Mouse (Mus musculus) embryonic facial prominence, embryonic 15.5 days (tissue): ENCODE measurements around the gene Prrc2b. TPM values are rescaled to one million over a fixed set of nuclear protein-coding genes. Genes with fewer than 3 reads are reported as not detected.

Source experiments
- ATAC-seq: fragments of 200-750 bp; cut with Nextera tagmentation; 2 replicates; pipeline ENCODE4 v1.8.0; 2017; ENCODE audit warnings: low read depth, moderate TSS enrichment; ENCODE audit not compliant: insufficient number of reproducible peaks, low FRiP score, low TSS enrichment
- H3K27ac ChIP-seq: fragments of 300-500 bp; sonication (generic); replicated peaks from 2 replicates; pipeline ENCODE4 v1.5.1; 2015; ENCODE audit warnings: mild to moderate bottlenecking, inconsistent platforms
- H3K27me3 ChIP-seq: fragments of 300-500 bp; sonication (generic); 2 replicates; pipeline ENCODE4 v1.6.1; 2015; ENCODE audit warnings: inconsistent platforms
- H3K36me3 ChIP-seq: fragments of 300-500 bp; sonication (generic); 2 replicates; pipeline ENCODE4 v1.6.1; 2015; ENCODE audit warnings: mild to moderate bottlenecking, inconsistent platforms
- H3K4me1 ChIP-seq: fragments of 300-500 bp; sonication (generic); 2 replicates; pipeline ENCODE4 v1.6.1; 2015; ENCODE audit warnings: inconsistent platforms
- H3K4me2 ChIP-seq: fragments of 300-500 bp; sonication (generic); replicated peaks from 2 replicates; pipeline ENCODE4 v1.6.1; 2015; ENCODE audit warnings: mild to moderate bottlenecking, inconsistent platforms
- H3K4me3 ChIP-seq: fragments of 300-500 bp; sonication (generic); replicated peaks from 2 replicates; pipeline ENCODE4 v1.5.1; 2015; ENCODE audit warnings: mild to moderate bottlenecking, inconsistent platforms
- H3K9ac ChIP-seq: fragments of 300-500 bp; sonication (generic); 2 replicates; pipeline ENCODE4 v1.6.1; 2015; ENCODE audit warnings: inconsistent platforms
- H3K9me3 ChIP-seq: fragments of 300-500 bp; sonication (generic); replicated peaks from 2 replicates; pipeline ENCODE4 v1.6.1; 2016; ENCODE audit warnings: inconsistent platforms
- WGBS: fragments of 180-500 bp; shearing (Covaris S2); methylation state at CpG from one replicate; pipeline ENCODE4 v1.1.7; 2015; 5-methylcytosine and 5-hydroxymethylcytosine counted together
- polyA plus RNA-seq: library from polyadenylated mRNA; unstranded; fragments of >200 nt; fragmentation: Nextera tagmentation; extraction: Ambion mirVana; gene quantifications from 2 replicates; pipeline ENCODE4 v1.2.1, GENCODE M21; 2015

Gene Prrc2b
- polyA plus RNA-seq, 1 experiment from 2014 or later = 56.2 TPM

DNA sequence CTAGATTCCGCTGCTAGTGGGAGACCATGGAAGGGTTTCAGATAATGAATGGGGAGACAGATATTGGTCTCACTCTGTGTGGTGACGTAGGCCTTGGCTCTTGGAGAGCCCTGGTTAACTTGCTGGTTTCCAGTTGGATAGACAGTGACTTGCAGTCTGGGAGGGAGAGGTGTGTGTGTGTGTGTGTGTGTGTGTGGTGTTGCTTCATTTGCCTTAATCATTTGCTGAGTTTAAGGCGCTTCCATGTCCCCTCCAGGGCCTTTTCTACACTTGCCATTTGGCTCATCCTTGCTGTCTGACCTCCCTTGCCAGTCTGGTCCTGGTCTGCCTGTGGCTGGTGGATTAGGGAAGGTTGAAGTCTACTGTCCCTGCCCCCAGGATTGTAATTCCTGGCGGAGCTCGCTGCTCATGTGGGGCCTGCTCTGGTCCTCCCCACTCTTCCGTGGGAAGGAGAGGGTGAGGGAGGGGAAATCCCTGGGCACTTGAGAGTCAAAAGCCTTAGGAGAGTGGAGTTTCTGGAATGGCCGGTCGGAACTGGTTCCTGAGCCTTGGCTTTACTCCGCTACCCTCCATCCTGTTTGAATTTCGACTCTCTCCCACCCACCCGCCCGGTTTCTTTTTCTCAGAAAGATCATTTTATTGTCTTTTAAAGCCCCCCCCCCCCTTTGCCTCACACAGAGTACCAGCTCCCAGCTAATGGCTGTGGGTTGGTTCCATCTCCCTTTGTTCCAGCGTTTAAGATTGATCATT is 2.3 kb downstream of the Prrc2b start:
- 5% methylated on average over 13 of the region's 13 CpGs for WGBS
- ATAC-seq = no peak
- Histone ChIP-seq H3K9me3 (no peaks in the 10 kb centered on the region), H3K9ac (peak overlapping the region; percentile 98), H3K4me1 (peaks cover 70% of the 10 kb centered on the region), H3K36me3 (no peaks in the 10 kb centered on the region), H3K4me3 (peak overlapping the region; percentile 77), H3K27me3 (no peaks in the 10 kb centered on the region), H3K27ac (peak overlapping the region; percentile 99), H3K4me2 (peak overlapping the region; percentile 80)

DNA sequence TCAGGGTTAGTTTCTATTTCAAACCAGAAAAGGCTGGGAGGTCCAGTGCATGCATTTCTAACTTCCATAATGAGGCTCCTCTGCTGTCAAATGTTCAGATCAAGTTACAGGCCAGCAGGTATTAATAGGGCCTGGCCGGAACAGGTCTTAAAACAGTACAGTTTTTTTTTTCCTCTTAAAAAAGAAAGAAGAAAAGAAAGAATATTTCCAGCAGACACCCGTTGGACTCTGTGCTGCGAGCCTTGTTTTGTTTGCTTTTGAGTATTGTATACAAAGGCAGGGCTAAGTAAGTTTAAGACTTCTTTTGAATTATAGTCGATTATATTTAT is 2.9 kb downstream of the Prrc2b start:
- WGBS = 18% methylated on average over 4 of the region's 4 CpGs
- peak overlapping the region; percentile 80 for H3K4me2 ChIP-seq
- ATAC-seq = no peak
- no peaks in the 10 kb centered on the region for H3K9me3 ChIP-seq
- H3K27me3 ChIP-seq = no peaks in the 10 kb centered on the region
- H3K9ac ChIP-seq = peak overlapping the region; percentile 98; the same call in 1 of the 2 replicates
- H3K4me1 ChIP-seq = peaks cover 75% of the 10 kb centered on the region
- H3K27ac ChIP-seq = peak overlapping the region; percentile 99
- peak overlapping the region; percentile 77 for H3K4me3 ChIP-seq
- H3K36me3 ChIP-seq = no peaks in the 10 kb centered on the region

DNA sequence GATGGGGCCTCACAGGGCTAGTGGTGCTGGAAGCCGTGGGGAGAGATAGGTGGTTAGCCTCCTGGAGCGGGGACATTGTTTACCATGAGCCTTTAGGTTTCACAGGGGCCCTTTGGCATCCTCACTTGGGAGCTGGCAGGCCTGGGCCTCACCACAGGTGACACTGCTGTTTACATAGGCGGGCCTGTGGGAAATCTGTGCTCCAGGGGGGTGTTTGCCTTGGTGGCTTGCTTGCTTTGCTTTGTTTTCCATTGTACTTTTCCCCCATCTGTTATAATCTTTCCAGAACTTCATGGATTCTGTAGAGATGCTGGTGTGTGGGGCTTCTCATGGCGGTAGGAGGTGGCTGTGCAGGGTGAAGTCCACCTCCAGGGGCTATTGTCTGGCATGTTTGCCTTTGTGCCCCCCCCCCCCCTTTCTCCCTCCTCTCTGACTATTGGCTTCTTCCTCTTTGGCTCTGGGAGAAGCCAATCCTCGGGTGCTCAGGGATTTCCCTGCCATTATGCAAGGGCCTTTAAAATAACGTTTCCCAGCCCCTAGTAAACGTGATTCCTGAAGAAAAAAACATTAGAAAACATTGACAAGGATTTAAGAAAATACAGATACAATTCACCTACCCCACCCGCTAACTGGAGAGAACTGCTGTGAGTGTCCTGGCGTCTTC is 3.6 kb downstream of the Prrc2b start:
- Histone ChIP-seq H3K4me3 (peak overlapping the region; percentile 77), H3K27me3 (no peaks in the 10 kb centered on the region), H3K36me3 (0 out of 2 replicates have a peak, but pooled peaks cover under 1% of the 10 kb centered on the region), H3K9ac (no peak overlapping the region), H3K27ac (peak overlapping the region; percentile 99), H3K9me3 (no peaks in the 10 kb centered on the region), H3K4me1 (peaks cover 80% of the 10 kb centered on the region), H3K4me2 (peak overlapping the region; percentile 80)
- no peak for ATAC-seq
- 34% methylated on average over 9 of the region's 9 CpGs for WGBS

DNA sequence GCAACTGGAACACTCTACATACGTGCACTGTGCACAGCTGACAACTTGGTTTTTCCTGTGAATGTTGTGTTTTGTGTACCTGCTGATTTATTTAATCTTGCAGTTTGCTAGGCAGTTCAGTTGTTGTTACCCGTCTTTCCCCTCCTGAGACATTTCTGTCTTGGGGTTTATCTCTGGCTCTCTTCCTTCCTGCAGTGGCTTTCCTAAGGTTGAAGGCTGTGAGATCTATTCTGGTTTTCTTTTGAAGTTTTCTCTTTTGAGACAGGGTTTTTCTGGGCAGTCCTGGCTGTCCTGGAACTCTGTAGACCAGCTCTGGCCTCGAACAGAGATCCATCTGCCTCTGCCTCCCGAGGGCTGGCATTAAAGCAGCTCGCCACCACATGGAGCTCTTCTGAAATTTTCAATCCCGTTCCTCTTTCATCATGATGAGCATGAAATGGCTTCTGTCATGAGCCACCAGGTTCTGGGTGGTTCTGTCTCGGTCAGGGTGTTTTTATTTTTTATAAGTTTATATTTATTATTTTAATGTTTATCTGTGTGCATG is 4.2 kb downstream of the Prrc2b start:
- peaks cover 6% of the 10 kb centered on the region for H3K36me3 ChIP-seq
- no peaks in the 10 kb centered on the region for H3K27me3 ChIP-seq
- no peak overlapping the region for H3K9ac ChIP-seq
- WGBS = 38% methylated on average over 7 of the region's 7 CpGs
- no peak for ATAC-seq
- peak overlapping the region; percentile 77; the same call in 1 of the 2 replicates for H3K4me3 ChIP-seq
- no peaks in the 10 kb centered on the region for H3K9me3 ChIP-seq
- H3K4me1 ChIP-seq = peaks cover 84% of the 10 kb centered on the region
- peak overlapping the region; percentile 80 for H3K4me2 ChIP-seq
- H3K27ac ChIP-seq = peak overlapping the region; percentile 99

DNA sequence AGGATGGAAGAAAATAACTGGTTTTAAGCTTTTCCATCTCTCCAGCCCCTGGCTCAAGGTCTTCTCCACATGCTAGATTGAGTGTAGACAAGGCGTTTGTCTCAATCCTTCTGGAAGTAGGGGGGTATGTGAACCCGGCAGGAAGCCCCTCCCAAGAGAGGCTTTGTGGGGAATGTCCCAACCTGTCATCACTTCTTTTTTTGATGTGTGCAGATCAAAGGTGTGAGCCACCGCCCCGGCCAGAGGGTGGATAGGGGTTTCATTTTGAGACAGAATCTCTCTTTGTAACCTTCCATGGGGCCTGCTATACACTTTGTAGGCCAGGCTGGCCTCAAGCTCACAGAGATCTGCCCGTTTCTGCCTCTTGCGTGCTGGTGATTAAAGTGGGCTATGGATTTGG is 4.7 kb downstream of the Prrc2b start:
- Histone ChIP-seq H3K27ac (peak overlapping the region; percentile 72; the same call in 1 of the 2 replicates), H3K4me3 (no peak overlapping the region), H3K9me3 (no peaks in the 10 kb centered on the region), H3K27me3 (no peaks in the 10 kb centered on the region), H3K36me3 (peaks cover 12% of the 10 kb centered on the region), H3K9ac (no peak overlapping the region), H3K4me2 (0 out of 2 replicates have a peak overlapping the region, but pooled peaks have one; percentile 12), H3K4me1 (peaks cover 84% of the 10 kb centered on the region)
- 42% methylated on average over 6 of the region's 6 CpGs for WGBS
- no peak for ATAC-seq

DNA sequence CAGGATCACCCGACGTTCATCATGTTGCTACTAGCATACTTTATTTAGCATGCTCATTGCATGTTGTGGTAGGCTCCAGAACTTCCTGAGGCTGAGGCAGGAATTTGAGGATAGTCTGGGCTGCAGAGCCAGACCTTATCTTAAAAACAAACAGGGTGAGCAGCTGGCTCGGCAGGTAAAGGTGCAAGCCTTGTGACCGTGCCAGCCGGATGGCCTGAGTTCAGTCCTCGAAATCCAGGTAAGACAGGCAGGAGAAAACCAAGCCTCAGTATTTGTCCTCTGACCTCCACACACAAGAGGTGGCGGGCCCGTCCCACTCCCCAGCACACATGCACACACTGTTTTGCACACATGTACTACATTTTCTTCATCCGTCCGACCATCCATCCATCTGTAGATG is 5.8 kb downstream of the Prrc2b start:
- 34% methylated on average over 10 of the region's 10 CpGs for WGBS
- no peak overlapping the region for H3K9ac ChIP-seq
- H3K4me3 ChIP-seq = no peak overlapping the region

DNA sequence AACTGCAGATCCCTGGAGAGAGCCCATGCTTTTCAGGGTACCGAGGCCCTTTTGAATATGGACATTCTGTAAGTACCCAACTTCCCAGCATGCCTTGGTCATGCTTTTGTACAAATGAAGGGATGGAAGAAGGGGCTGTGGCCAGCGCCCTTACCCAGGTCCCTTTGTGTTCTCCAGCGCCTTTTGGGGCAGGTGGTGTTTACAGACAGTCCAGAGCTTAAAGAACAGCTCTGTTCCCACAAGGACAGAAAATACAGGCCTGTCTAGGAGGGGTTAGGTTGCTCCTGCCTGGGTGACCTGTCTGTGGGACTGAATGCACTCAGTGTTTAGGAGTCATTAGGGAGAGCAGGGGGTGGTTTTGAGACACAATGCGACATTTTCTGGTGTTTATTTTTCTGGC is 6.4 kb downstream of the Prrc2b start:
- H3K9me3 ChIP-seq = no peaks in the 10 kb centered on the region
- peak overlapping the region; percentile 72 for H3K27ac ChIP-seq
- H3K27me3 ChIP-seq = no peaks in the 10 kb centered on the region
- H3K9ac ChIP-seq = 0 out of 2 replicates have a peak overlapping the region, but pooled peaks have one; percentile 7
- H3K4me3 ChIP-seq = no peak overlapping the region
- ATAC-seq = 0 out of 2 replicates have a peak, but pooled peaks have one; percentile 15
- 21% methylated on average over 4 of the region's 4 CpGs for WGBS
- H3K4me1 ChIP-seq = peaks cover 85% of the 10 kb centered on the region
- H3K4me2 ChIP-seq = 0 out of 2 replicates have a peak overlapping the region, but pooled peaks have one; percentile 8
- H3K36me3 ChIP-seq = peaks cover 12% of the 10 kb centered on the region

More for the DNA sequence above, 5.8 kb downstream of the Prrc2b start:
- H3K4me1 ChIP-seq = peaks cover 84% of the 10 kb centered on the region
- peak overlapping the region; percentile 8; the same call in 1 of the 2 replicates for H3K4me2 ChIP-seq
- H3K27me3 ChIP-seq = no peaks in the 10 kb centered on the region
- peak overlapping the region; percentile 72 for H3K27ac ChIP-seq
- ATAC-seq = no peak
- peaks cover 12% of the 10 kb centered on the region for H3K36me3 ChIP-seq
- H3K9me3 ChIP-seq = no peaks in the 10 kb centered on the region

DNA sequence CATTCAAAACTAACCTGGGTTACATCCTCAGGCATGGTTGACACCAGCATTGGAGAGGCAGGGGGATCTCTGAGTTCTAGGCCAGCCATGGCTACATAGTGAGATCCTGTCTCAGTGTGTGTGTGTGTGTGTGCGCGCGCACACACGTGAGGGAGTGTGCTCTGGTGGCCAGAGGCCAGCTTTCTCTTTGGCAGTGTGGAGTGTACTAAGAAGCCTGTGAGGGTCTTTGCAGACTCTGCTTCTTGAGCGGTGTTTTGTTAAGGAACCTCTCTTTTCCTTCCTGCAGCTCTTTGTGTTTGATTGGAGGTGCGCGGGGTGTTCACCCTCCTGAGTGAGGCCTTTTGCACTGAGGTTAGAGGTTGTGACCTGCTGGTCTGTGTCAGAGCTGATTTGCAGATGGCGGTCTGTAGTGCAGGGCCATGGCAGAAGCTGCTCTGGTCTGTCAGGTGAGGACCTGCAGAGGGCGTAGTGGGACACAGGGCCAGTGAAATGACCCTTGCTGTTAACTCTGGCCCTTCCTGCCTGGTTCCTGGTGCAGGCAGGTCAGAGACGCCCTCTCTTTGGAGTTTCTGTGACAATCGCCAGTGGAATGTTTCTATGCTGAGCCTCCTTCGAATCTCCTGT is 7.8 kb downstream of the Prrc2b start:
- Histone ChIP-seq H3K4me3 (no peak overlapping the region), H3K27me3 (no peaks in the 10 kb centered on the region), H3K9ac (no peak overlapping the region), H3K27ac (0 out of 2 replicates have a peak overlapping the region, but pooled peaks have one; percentile 18), H3K36me3 (peaks cover 12% of the 10 kb centered on the region), H3K9me3 (no peaks in the 10 kb centered on the region), H3K4me1 (peaks cover 81% of the 10 kb centered on the region), H3K4me2 (no peak overlapping the region)
- no peak for ATAC-seq
- WGBS = 68% methylated on average over 12 of the region's 12 CpGs

DNA sequence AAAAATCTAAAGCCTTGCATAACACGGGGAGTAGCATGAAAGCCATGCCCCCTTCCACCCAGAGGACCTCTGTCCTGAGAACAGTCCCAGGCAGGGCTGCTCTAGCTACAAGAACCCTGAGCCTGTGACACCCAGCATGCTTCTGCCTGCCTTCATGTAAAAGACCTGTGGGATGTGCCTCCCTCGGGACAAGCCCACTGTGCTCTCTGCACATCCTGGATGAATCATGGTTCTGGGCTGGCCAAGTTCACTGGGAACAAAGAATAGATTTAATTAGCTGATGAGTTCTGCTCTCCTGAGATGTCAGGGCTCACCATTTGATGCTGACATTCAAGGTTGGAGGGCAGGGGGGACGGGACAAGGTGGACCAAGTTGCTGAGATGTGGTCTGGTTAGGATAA is 9.6 kb downstream of the Prrc2b start:
- Histone ChIP-seq H3K27ac (0 out of 2 replicates have a peak overlapping the region, but pooled peaks have one; percentile 39), H3K4me1 (peaks cover 79% of the 10 kb centered on the region), H3K4me3 (no peak overlapping the region), H3K9ac (no peak overlapping the region), H3K9me3 (no peaks in the 10 kb centered on the region), H3K4me2 (no peak overlapping the region), H3K36me3 (peaks cover 12% of the 10 kb centered on the region), H3K27me3 (no peaks in the 10 kb centered on the region)
- ATAC-seq = no peak
- WGBS = 92% methylated on average over 3 of the region's 3 CpGs

DNA sequence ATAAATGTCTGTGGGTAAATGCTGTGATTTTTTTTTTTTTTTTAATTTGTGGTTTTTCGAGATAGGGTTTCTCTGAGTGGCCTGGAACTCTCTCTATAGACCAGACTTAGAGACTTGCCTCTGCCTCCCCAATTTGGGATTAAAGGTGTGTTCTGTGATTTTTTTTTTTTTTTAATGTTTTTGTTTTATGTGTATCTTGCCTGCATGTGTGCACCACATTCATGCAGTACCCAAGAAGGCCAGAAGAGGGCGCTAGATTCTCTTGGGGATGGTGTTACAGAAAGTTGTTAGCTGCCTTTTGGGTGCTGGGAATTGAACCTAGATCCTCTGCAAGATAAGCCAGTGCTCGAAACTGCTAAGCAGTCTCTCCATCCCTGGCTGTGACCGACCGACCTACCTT is 10.1 kb downstream of the Prrc2b start:
- H3K4me2 ChIP-seq = no peak overlapping the region
- H3K4me3 ChIP-seq = no peak overlapping the region
- H3K9me3 ChIP-seq = no peaks in the 10 kb centered on the region
- peaks cover 77% of the 10 kb centered on the region for H3K4me1 ChIP-seq
- 76% methylated on average over 5 of the region's 5 CpGs for WGBS
- no peak overlapping the region for H3K9ac ChIP-seq
- no peak for ATAC-seq
- no peak overlapping the region for H3K27ac ChIP-seq
- H3K27me3 ChIP-seq = no peaks in the 10 kb centered on the region
- peaks cover 12% of the 10 kb centered on the region for H3K36me3 ChIP-seq

DNA sequence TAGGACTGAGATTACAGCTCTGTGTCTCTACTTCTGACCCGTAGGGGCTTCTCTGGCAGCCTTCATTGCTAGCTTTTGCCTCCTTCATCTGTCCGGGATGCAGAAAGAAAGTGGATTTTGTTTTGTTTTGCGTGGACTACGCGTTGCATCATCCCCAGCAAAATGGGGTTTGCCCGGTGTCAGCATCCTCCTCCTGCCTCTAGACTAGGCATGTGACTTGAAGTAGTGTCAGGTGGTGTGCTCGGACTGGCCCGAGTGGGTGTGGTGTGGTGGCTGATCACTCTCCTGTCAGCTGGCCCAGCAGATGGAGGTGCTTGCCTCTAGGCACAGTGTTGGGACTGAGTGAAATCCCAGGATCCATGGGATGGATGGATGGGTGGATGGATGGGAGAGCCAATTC is 11.2 kb downstream of the Prrc2b start:
- H3K36me3 ChIP-seq = peaks cover 12% of the 10 kb centered on the region
- H3K4me1 ChIP-seq = peaks cover 77% of the 10 kb centered on the region
- no peaks in the 10 kb centered on the region for H3K27me3 ChIP-seq
- no peak overlapping the region for H3K4me3 ChIP-seq
- H3K27ac ChIP-seq = no peak overlapping the region
- no peaks in the 10 kb centered on the region for H3K9me3 ChIP-seq
- 96% methylated on average over 8 of the region's 8 CpGs for WGBS
- no peak overlapping the region for H3K9ac ChIP-seq
- H3K4me2 ChIP-seq = no peak overlapping the region
- ATAC-seq = no peak
